Mouse (Mus musculus) stomach, postnatal 0 days (tissue): Measurements from ENCODE around the gene Galc. TPM values are rescaled to one million over a fixed set of nuclear protein-coding genes. Genes with fewer than 3 reads are reported as not detected.
"Not testable (repeated sequence)": the region's sequence is repeated elsewhere in the genome, so short reads cannot be mapped to it uniquely, and the experiment has no call there.

ENCODE experiments used
- ATAC-seq: fragments of 200-750 bp; cut with Nextera tagmentation; 2 replicates; pipeline ENCODE4 v1.8.0; 2017; ENCODE audit not compliant: low FRiP score, low TSS enrichment
- DNase-seq: peaks from one replicate; pipeline ENCODE4 v3.0.0-alpha.2; 2016; ENCODE audit warnings: low spot score
- H3K27ac ChIP-seq: fragments of 300-500 bp; sonication (generic); replicated peaks from 2 replicates; pipeline ENCODE4 v1.5.1; 2014; ENCODE audit warnings: mild to moderate bottlenecking, control low read depth
- H3K27me3 ChIP-seq: fragments of 300-500 bp; sonication (generic); 2 replicates; pipeline ENCODE4 v1.6.1; 2014; ENCODE audit warnings: low read length; ENCODE audit not compliant: control insufficient read depth, insufficient read depth
- H3K36me3 ChIP-seq: fragments of 300-500 bp; sonication (generic); 2 replicates; pipeline ENCODE4 v1.6.1; 2014; ENCODE audit warnings: low read length, mixed read lengths; ENCODE audit not compliant: control insufficient read depth, insufficient read depth
- H3K4me1 ChIP-seq: fragments of 300-500 bp; sonication (generic); replicated peaks from 2 replicates; pipeline ENCODE4 v1.6.1; 2014; ENCODE audit warnings: antibody characterized with exemption; ENCODE audit not compliant: control insufficient read depth, insufficient read depth
- H3K4me2 ChIP-seq: fragments of 300-500 bp; sonication (generic); replicated peaks from 2 replicates; pipeline ENCODE4 v1.6.1; 2014; ENCODE audit warnings: low read depth, mild to moderate bottlenecking, control low read depth, moderate library complexity
- H3K4me3 ChIP-seq: fragments of 300-500 bp; sonication (generic); 2 replicates; pipeline ENCODE4 v1.5.1; 2014; ENCODE audit warnings: low read depth, low read length, control low read depth
- H3K9ac ChIP-seq: fragments of 300-500 bp; sonication (generic); 2 replicates; pipeline ENCODE4 v1.6.1; 2014; ENCODE audit warnings: mild to moderate bottlenecking, low read length, control low read depth, mixed read lengths
- H3K9me3 ChIP-seq: fragments of 300-500 bp; sonication (generic); 2 replicates; pipeline ENCODE4 v1.6.1; 2016; ENCODE audit warnings: low read length; ENCODE audit not compliant: control insufficient read depth
- CTCF ChIP-seq: IDR thresholded peaks from 2 replicates; pipeline ENCODE4 v1.5.1; 2016; ENCODE audit warnings: antibody characterized with exemption, low read depth, mild to moderate bottlenecking, moderate library complexity
- EP300 ChIP-seq: optimal IDR thresholded peaks from 2 replicates; pipeline ENCODE3; 2016; ENCODE audit warnings: antibody characterized with exemption
- WGBS: fragments of 180-500 bp; shearing (Covaris S2); extraction: QIAGEN DNeasy Blood & Tissue Kit; methylation state at CpG from one replicate; pipeline ENCODE4 v1.1.7; 2014; 5-methylcytosine and 5-hydroxymethylcytosine counted together
- polyA plus RNA-seq: library from polyadenylated mRNA; unstranded; fragments of >200 nt; fragmentation: Nextera tagmentation; extraction: Ambion mirVana; gene quantifications from 2 replicates; pipeline ENCODE4 v1.2.1, GENCODE M21; 2015

Gene Galc
- polyA plus RNA-seq, 1 experiment from 2014 or later: 4.1 TPM

- Histone ChIP-seq H3K4me3 (no peak overlapping the region), H3K4me1 (no peaks in the 10 kb centered on the region), H3K9me3 (no peaks in the 10 kb centered on the region), H3K9ac (no peak overlapping the region), H3K36me3 (no peaks in the 10 kb centered on the region; the same call in 1 of the 2 replicates), H3K4me2 (no peak overlapping the region), H3K27me3 (no peaks in the 10 kb centered on the region), H3K27ac (no peak overlapping the region)
- ATAC-seq (no peak), DNase-seq (no peak)
- no peak for TF ChIP-seq EP300
- no peak for TF ChIP-seq CTCF
- 58% methylated on average over 4 of the region's 4 CpGs for WGBS
These were observed 12.4 kb downstream of the Galc start for GRCm38 (mm10) chr12:98246835-98247234.

GRCm38 (mm10) chr12:98244865-98245264 lies 14.4 kb downstream of the Galc start:
- no peak for DNase-seq
- H3K36me3 ChIP-seq: no peaks in the 10 kb centered on the region
- no peak overlapping the region for H3K4me2 ChIP-seq
- H3K4me1 ChIP-seq: no peaks in the 10 kb centered on the region
- ATAC-seq: no peak
- TF ChIP-seq CTCF: no peak
- no peak for TF ChIP-seq EP300
- H3K9ac ChIP-seq: no peak overlapping the region
- H3K9me3 ChIP-seq: no peaks in the 10 kb centered on the region
- no peak overlapping the region for H3K27ac ChIP-seq
- H3K27me3 ChIP-seq: no peaks in the 10 kb centered on the region
- no peak overlapping the region for H3K4me3 ChIP-seq
- 88% methylated on average over 5 of the region's 5 CpGs for WGBS

- Histone ChIP-seq H3K27ac (no peak overlapping the region), H3K9ac (no peak overlapping the region), H3K36me3 (no peaks in the 10 kb centered on the region), H3K4me3 (no peak overlapping the region), H3K9me3 (no peaks in the 10 kb centered on the region), H3K4me2 (no peak overlapping the region), H3K4me1 (no peaks in the 10 kb centered on the region), H3K27me3 (no peaks in the 10 kb centered on the region)
- ATAC-seq (no peak), DNase-seq (no peak)
- 77% methylated on average over 4 of the region's 4 CpGs for WGBS
- no peak for TF ChIP-seq CTCF
- TF ChIP-seq EP300: no peak
These were observed 15.1 kb downstream of the Galc start for GRCm38 (mm10) chr12:98244161-98244560.

GRCm38 (mm10) chr12:98238478-98238877 lies 20.8 kb downstream of the Galc start:
- H3K4me2 ChIP-seq, DNase-seq, H3K9me3 ChIP-seq, H3K36me3 ChIP-seq, H3K27ac ChIP-seq, H3K9ac ChIP-seq, H3K4me3 ChIP-seq, H3K4me1 ChIP-seq, H3K27me3 ChIP-seq, ATAC-seq: not testable (repeated sequence)
- 88% methylated on average over 6 of the region's 6 CpGs for WGBS

- H3K9me3 ChIP-seq: no peaks in the 10 kb centered on the region
- TF ChIP-seq EP300: no peak
- no peak for TF ChIP-seq CTCF
- H3K4me2 ChIP-seq: no peak overlapping the region
- WGBS: 90% methylated on average over 2 of the region's 2 CpGs
- DNase-seq (no peak), ATAC-seq (no peak)
- no peaks in the 10 kb centered on the region for H3K4me1 ChIP-seq
- H3K27ac ChIP-seq: no peak overlapping the region
- H3K27me3 ChIP-seq: no peaks in the 10 kb centered on the region
- no peaks in the 10 kb centered on the region for H3K36me3 ChIP-seq
- no peak overlapping the region for H3K9ac ChIP-seq
- no peak overlapping the region for H3K4me3 ChIP-seq
These were observed 32.2 kb downstream of the Galc start for GRCm38 (mm10) chr12:98227037-98227436.

- ATAC-seq (no peak), DNase-seq (no peak)
- Histone ChIP-seq H3K27ac (no peak overlapping the region), H3K4me2 (no peak overlapping the region), H3K9ac (no peak overlapping the region), H3K36me3 (no peaks in the 10 kb centered on the region), H3K9me3 (no peaks in the 10 kb centered on the region), H3K4me1 (no peaks in the 10 kb centered on the region), H3K4me3 (no peak overlapping the region), H3K27me3 (no peaks in the 10 kb centered on the region)
- no peak for TF ChIP-seq CTCF
- TF ChIP-seq EP300: no peak
- 86% methylated on average over 5 of the region's 5 CpGs for WGBS
These were observed 36.0 kb downstream of the Galc start for GRCm38 (mm10) chr12:98223286-98223685.

- WGBS: 78% methylated on average over 11 of the region's 11 CpGs
- no peak for DNase-seq
These were observed 42.8 kb downstream of the Galc start for GRCm38 (mm10) chr12:98216432-98216831.

More at GRCm38 (mm10) chr12:98216432-98216831, 42.8 kb downstream of the Galc start:
- no peak overlapping the region for H3K9ac ChIP-seq
- ATAC-seq: no peak
- no peak overlapping the region for H3K27ac ChIP-seq
- H3K36me3 ChIP-seq: no peaks in the 10 kb centered on the region
- H3K4me2 ChIP-seq: no peak overlapping the region
- H3K27me3 ChIP-seq: no peaks in the 10 kb centered on the region
- no peak overlapping the region for H3K4me3 ChIP-seq
- no peaks in the 10 kb centered on the region for H3K4me1 ChIP-seq
- no peak for TF ChIP-seq CTCF
- TF ChIP-seq EP300: no peak
- no peaks in the 10 kb centered on the region for H3K9me3 ChIP-seq
